ENCODE assay signal across 29 mouse cellular contexts in genomic region chr6:64694688-64695087, GRCm38 (mm10). TPM values are rescaled to one million over a fixed set of nuclear protein-coding genes. Genes with fewer than 3 reads are reported as not detected.
"Had no signal": no experiment of that assay in that cellular context is flagged by ENCODE, and none has a peak within 500 bp of the region (broad histone marks: within the 10 kb centered on the region; RNA-seq: fewer than 3 reads in every experiment).

No protein-coding gene starts in this region.

- H3K4me1 ChIP-seq: limb, embryonic 10.5 days; limb, embryonic 13.5 days; liver, embryonic 12.5 days; liver, embryonic 15.5 days had no signal

- H3K27ac ChIP-seq: kidney, postnatal 0 days; layer of hippocampus, adult 2 months; limb, embryonic 10.5 days; limb, embryonic 13.5 days; liver, embryonic 12.5 days; liver, embryonic 15.5 days; neural tube, embryonic 13.5 days had no signal

- H3K27me3 ChIP-seq: limb, embryonic 13.5 days; liver, embryonic 12.5 days; liver, embryonic 15.5 days had no signal

- DNase-seq: kidney, adult 2 months; kidney, postnatal 25 days; layer of hippocampus, adult 9-11 months; liver; lung, adult 2 months; lung, postnatal 14 days; lung, postnatal 4 days; retina, postnatal 1 day; thymus, adult 18-20 months; thymus, postnatal 36 days had no signal

- H3K4me2 ChIP-seq: limb, embryonic 13.5 days; liver, embryonic 12.5 days; liver, embryonic 15.5 days; neural tube, embryonic 13.5 days had no signal

- H3K4me3 ChIP-seq: layer of hippocampus, adult 2 months; limb, embryonic 10.5 days; limb, embryonic 13.5 days; liver, embryonic 12.5 days; liver, embryonic 15.5 days; myocyte; neural tube, embryonic 13.5 days had no signal

- H3K9me3 ChIP-seq: limb, embryonic 10.5 days; limb, embryonic 13.5 days; liver, embryonic 12.5 days; liver, embryonic 15.5 days; neural tube, embryonic 13.5 days had no signal

- H3K36me3 ChIP-seq: limb, embryonic 10.5 days; limb, embryonic 13.5 days; liver, embryonic 12.5 days; liver, embryonic 15.5 days; neural tube, embryonic 13.5 days had no signal

- H3K9ac ChIP-seq: limb, embryonic 13.5 days; liver, embryonic 12.5 days; liver, embryonic 15.5 days; neural tube, embryonic 13.5 days had no signal

- ATAC-seq: liver, embryonic 12.5 days had no signal

RNA-seq across cellular contexts. Expression of gene Atoh1, which starts 34.2 kb away (rescaled TPM):
- total RNA-seq: layer of hippocampus, adult 2 months; layer of hippocampus, postnatal 25 days; left cerebral cortex, adult 18-20 months; left cerebral cortex, postnatal 25 days; megakaryocyte progenitor cell, adult 5-6 weeks; megakaryocyte-erythroid progenitor cell, adult 5-6 weeks; monocyte, adult 5-6 weeks; neutrophil, adult 5-6 weeks had no signal
- polyA plus RNA-seq: kidney, adult 2 months; kidney, embryonic 14.5 days; limb, embryonic 10.5 days; liver, embryonic 12.5 days; liver, embryonic 15.5 days; lung, adult 2 months; myocyte; spleen, adult 2 months; testis, adult 2 months; urinary bladder, adult 2 months had no signal
